Mouse (Mus musculus): ENCODE measurements at regions not wholly inside any gene's neighbourhood (a gene's known extent, or its start where the extent isn't known, plus 50 kb on each side); places are given as distances from the start of the nearest gene placed in this dataset.

GRCm38 (mm10) chr6:51349771-51350170 lies 82.7 kb upstream of the Nfe2l3 start:
- no peaks in the 10 kb centered on the region for H3K36me3 ChIP-seq (replicated peaks; ENCODE audit: control insufficient read depth, insufficient read depth, low read depth, low read length)
- no peak overlapping the region for H3K9ac ChIP-seq (replicated peaks; ENCODE audit: low read length)
- ATAC-seq (replicated peaks; ENCODE audit: insufficient number of reproducible peaks, low FRiP score, low TSS enrichment, low read depth) = no peak
- no peaks in the 10 kb centered on the region for H3K4me1 ChIP-seq (ENCODE audit: control insufficient read depth, insufficient read depth, low read length)
- H3K27ac ChIP-seq (replicated peaks; ENCODE audit: low read depth, low read length) = no peak overlapping the region
- H3K4me3 ChIP-seq (ENCODE audit: low read depth, low read length) = no peak overlapping the region
- 60% methylated on average over 3 of the region's 3 CpGs for WGBS
- DNase-seq (ENCODE audit: low spot score) = no peak
- H3K9me3 ChIP-seq (replicated peaks; ENCODE audit: control insufficient read depth, low read length) = no peaks in the 10 kb centered on the region
- no peaks in the 10 kb centered on the region for H3K27me3 ChIP-seq (ENCODE audit: control insufficient read depth, insufficient read depth, low read length)
- H3K4me2 ChIP-seq (ENCODE audit: low read depth, low read length) = no peak overlapping the region

GRCm38 (mm10) chr6:51355041-51355440 lies 77.4 kb upstream of the Nfe2l3 start:
- Histone ChIP-seq H3K9me3 (replicated peaks; ENCODE audit: control insufficient read depth, low read length) (no peaks in the 10 kb centered on the region), H3K4me2 (ENCODE audit: low read depth, low read length) (no peak overlapping the region), H3K4me1 (ENCODE audit: control insufficient read depth, insufficient read depth, low read length) (no peaks in the 10 kb centered on the region), H3K27ac (replicated peaks; ENCODE audit: low read depth, low read length) (no peak overlapping the region), H3K36me3 (replicated peaks; ENCODE audit: control insufficient read depth, insufficient read depth, low read depth, low read length) (no peaks in the 10 kb centered on the region), H3K4me3 (ENCODE audit: low read depth, low read length) (no peak overlapping the region), H3K27me3 (ENCODE audit: control insufficient read depth, insufficient read depth, low read length) (no peaks in the 10 kb centered on the region), H3K9ac (replicated peaks; ENCODE audit: low read length) (no peak overlapping the region)
- WGBS = 80% methylated on average over 11 of the region's 11 CpGs
- no peak for ATAC-seq (replicated peaks; ENCODE audit: insufficient number of reproducible peaks, low FRiP score, low TSS enrichment, low read depth)
- no peak for DNase-seq (ENCODE audit: low spot score)

- Histone ChIP-seq H3K9me3 (replicated peaks; ENCODE audit: control insufficient read depth, low read length) (no peaks in the 10 kb centered on the region), H3K27ac (replicated peaks; ENCODE audit: low read depth, low read length) (no peak overlapping the region), H3K9ac (replicated peaks; ENCODE audit: low read length) (no peak overlapping the region), H3K4me2 (ENCODE audit: low read depth, low read length) (no peak overlapping the region), H3K27me3 (ENCODE audit: control insufficient read depth, insufficient read depth, low read length) (no peaks in the 10 kb centered on the region), H3K36me3 (replicated peaks; ENCODE audit: control insufficient read depth, insufficient read depth, low read depth, low read length) (no peaks in the 10 kb centered on the region), H3K4me1 (ENCODE audit: control insufficient read depth, insufficient read depth, low read length) (no peaks in the 10 kb centered on the region), H3K4me3 (ENCODE audit: low read depth, low read length) (no peak overlapping the region)
- WGBS = 47% methylated on average over 12 of the region's 12 CpGs
- ATAC-seq (replicated peaks; ENCODE audit: insufficient number of reproducible peaks, low FRiP score, low TSS enrichment, low read depth) (no peak), DNase-seq (ENCODE audit: low spot score) (no peak)
These were observed 70.8 kb upstream of the Nfe2l3 start for GRCm38 (mm10) chr6:51361611-51362180.

- no peaks in the 10 kb centered on the region for H3K9me3 ChIP-seq (replicated peaks; ENCODE audit: control insufficient read depth, low read length)
- no peaks in the 10 kb centered on the region for H3K4me1 ChIP-seq (ENCODE audit: control insufficient read depth, insufficient read depth, low read length)
- no peaks in the 10 kb centered on the region for H3K27me3 ChIP-seq (ENCODE audit: control insufficient read depth, insufficient read depth, low read length)
- H3K4me2 ChIP-seq (ENCODE audit: low read depth, low read length) = peak overlapping the region; percentile 32
- peak; percentile 91 for DNase-seq (ENCODE audit: low spot score)
- H3K27ac ChIP-seq (replicated peaks; ENCODE audit: low read depth, low read length) = no peak overlapping the region
- ATAC-seq (replicated peaks; ENCODE audit: insufficient number of reproducible peaks, low FRiP score, low TSS enrichment, low read depth) = peak; percentile 59; the same call in 1 of the 2 replicates
- H3K4me3 ChIP-seq (ENCODE audit: low read depth, low read length) = peak overlapping the region; percentile 12; the same call in 1 of the 2 replicates
- no peak overlapping the region for H3K9ac ChIP-seq (replicated peaks; ENCODE audit: low read length)
- H3K36me3 ChIP-seq (replicated peaks; ENCODE audit: control insufficient read depth, insufficient read depth, low read depth, low read length) = no peaks in the 10 kb centered on the region
- WGBS = 4% methylated on average over 15 of the region's 15 CpGs
These were observed 69.8 kb upstream of the Nfe2l3 start for GRCm38 (mm10) chr6:51362475-51363226.

- no peaks in the 10 kb centered on the region for H3K4me1 ChIP-seq (ENCODE audit: control insufficient read depth, insufficient read depth, low read length)
- no peaks in the 10 kb centered on the region for H3K9me3 ChIP-seq (replicated peaks; ENCODE audit: control insufficient read depth, low read length)
- H3K27me3 ChIP-seq (ENCODE audit: control insufficient read depth, insufficient read depth, low read length) = no peaks in the 10 kb centered on the region
- H3K27ac ChIP-seq (replicated peaks; ENCODE audit: low read depth, low read length) = no peak overlapping the region
- H3K4me2 ChIP-seq (ENCODE audit: low read depth, low read length) = no peak overlapping the region
- 70% methylated on average over 6 of the region's 6 CpGs for WGBS
- H3K9ac ChIP-seq (replicated peaks; ENCODE audit: low read length) = no peak overlapping the region
- no peak overlapping the region for H3K4me3 ChIP-seq (ENCODE audit: low read depth, low read length)
- no peak for DNase-seq (ENCODE audit: low spot score)
- H3K36me3 ChIP-seq (replicated peaks; ENCODE audit: control insufficient read depth, insufficient read depth, low read depth, low read length) = no peaks in the 10 kb centered on the region
- ATAC-seq (replicated peaks; ENCODE audit: insufficient number of reproducible peaks, low FRiP score, low TSS enrichment, low read depth) = no peak
These were observed 67.7 kb upstream of the Nfe2l3 start for GRCm38 (mm10) chr6:51364776-51365175.

GRCm38 (mm10) chr6:51369771-51370170 lies 62.7 kb upstream of the Nfe2l3 start:
- no peaks in the 10 kb centered on the region for H3K36me3 ChIP-seq (replicated peaks; ENCODE audit: control insufficient read depth, insufficient read depth, low read depth, low read length)
- WGBS = 34% methylated on average over 6 of the region's 6 CpGs
- no peak overlapping the region for H3K4me3 ChIP-seq (ENCODE audit: low read depth, low read length)
- no peaks in the 10 kb centered on the region for H3K9me3 ChIP-seq (replicated peaks; ENCODE audit: control insufficient read depth, low read length)
- no peaks in the 10 kb centered on the region for H3K27me3 ChIP-seq (ENCODE audit: control insufficient read depth, insufficient read depth, low read length)
- DNase-seq (ENCODE audit: low spot score) (no peak), ATAC-seq (replicated peaks; ENCODE audit: insufficient number of reproducible peaks, low FRiP score, low TSS enrichment, low read depth) (no peak; the same call in 1 of the 2 replicates)
- H3K27ac ChIP-seq (replicated peaks; ENCODE audit: low read depth, low read length) = no peak overlapping the region
- H3K4me1 ChIP-seq (ENCODE audit: control insufficient read depth, insufficient read depth, low read length) = no peaks in the 10 kb centered on the region
- H3K4me2 ChIP-seq (ENCODE audit: low read depth, low read length) = no peak overlapping the region
- H3K9ac ChIP-seq (replicated peaks; ENCODE audit: low read length) = no peak overlapping the region

- 65% methylated on average over 7 of the region's 7 CpGs for WGBS
- Histone ChIP-seq H3K9ac (replicated peaks; ENCODE audit: low read length) (no peak overlapping the region), H3K4me1 (ENCODE audit: control insufficient read depth, insufficient read depth, low read length) (no peaks in the 10 kb centered on the region), H3K9me3 (replicated peaks; ENCODE audit: control insufficient read depth, low read length) (no peaks in the 10 kb centered on the region), H3K4me3 (ENCODE audit: low read depth, low read length) (no peak overlapping the region), H3K4me2 (ENCODE audit: low read depth, low read length) (no peak overlapping the region), H3K36me3 (replicated peaks; ENCODE audit: control insufficient read depth, insufficient read depth, low read depth, low read length) (no peaks in the 10 kb centered on the region), H3K27me3 (ENCODE audit: control insufficient read depth, insufficient read depth, low read length) (no peaks in the 10 kb centered on the region), H3K27ac (replicated peaks; ENCODE audit: low read depth, low read length) (no peak overlapping the region)
- DNase-seq (ENCODE audit: low spot score) = no peak
- no peak for ATAC-seq (replicated peaks; ENCODE audit: insufficient number of reproducible peaks, low FRiP score, low TSS enrichment, low read depth)
These were observed 60.1 kb upstream of the Nfe2l3 start for GRCm38 (mm10) chr6:51372357-51372756.

- ATAC-seq (replicated peaks; ENCODE audit: insufficient number of reproducible peaks, low FRiP score, low TSS enrichment, low read depth) = no peak
These were observed 54.0 kb upstream of the Nfe2l3 start for GRCm38 (mm10) chr6:51378436-51378835.

More at GRCm38 (mm10) chr6:51378436-51378835, 54.0 kb upstream of the Nfe2l3 start:
- no peak overlapping the region for H3K4me3 ChIP-seq (ENCODE audit: low read depth, low read length)
- no peaks in the 10 kb centered on the region for H3K27me3 ChIP-seq (ENCODE audit: control insufficient read depth, insufficient read depth, low read length)
- no peak overlapping the region for H3K9ac ChIP-seq (replicated peaks; ENCODE audit: low read length)
- no peaks in the 10 kb centered on the region for H3K36me3 ChIP-seq (replicated peaks; ENCODE audit: control insufficient read depth, insufficient read depth, low read depth, low read length)
- H3K4me1 ChIP-seq (ENCODE audit: control insufficient read depth, insufficient read depth, low read length) = no peaks in the 10 kb centered on the region
- no peaks in the 10 kb centered on the region for H3K9me3 ChIP-seq (replicated peaks; ENCODE audit: control insufficient read depth, low read length)
- no peak overlapping the region for H3K27ac ChIP-seq (replicated peaks; ENCODE audit: low read depth, low read length)
- no peak overlapping the region for H3K4me2 ChIP-seq (ENCODE audit: low read depth, low read length)
- 86% methylated on average over 3 of the region's 3 CpGs for WGBS
- DNase-seq (ENCODE audit: low spot score) = no peak

All from embryonic facial prominence, embryonic 11.5 days (tissue).